Mouse (Mus musculus) T-helper 17 cell (primary cell): ENCODE results near the gene Slc9a9.
"Not testable (repeated sequence)": the region's sequence is repeated elsewhere in the genome, so short reads cannot be mapped to it uniquely, and the experiment has no call there.

Experiments
- in situ Hi-C, 2 experiments: fragments of 300-600 bp; cut with MboI, MseI; formaldehyde crosslinking; loops; 1 replicate in 1 of 2; 2 replicates in 1 of 2; pipeline ENCODE4 v1.15.1; 2025; ENCODE audit warnings: high pct_unique_total_duplicates in 2 of 2

Gene Slc9a9

GRCm38 (mm10) chr9:94669791-94670577, at the start of gene Slc9a9:
Gene Slc9a9, plus strand, starts transcription at chr9:94669909.
- in situ Hi-C loops: loop anchor here in 1 of 2 experiments (5.0 kb wide), 1 partner anchor 58 kb away; no protein-coding TSS in a partner anchor

GRCm38 (mm10) chr9:94620342-94620741, 49.4 kb upstream of the Slc9a9 start:
- in situ Hi-C loops: no loop called here

- in situ Hi-C loops: no loop called here
These were observed 48.9 kb upstream of the Slc9a9 start for GRCm38 (mm10) chr9:94620846-94621245.

GRCm38 (mm10) chr9:94621902-94622301, 47.8 kb upstream of the Slc9a9 start:
- in situ Hi-C loops: no loop called here

GRCm38 (mm10) chr9:94626737-94627136, 43.0 kb upstream of the Slc9a9 start:
- in situ Hi-C loops: no loop called here

GRCm38 (mm10) chr9:94628948-94629347, 40.8 kb upstream of the Slc9a9 start:
- in situ Hi-C loops: no loop called here

- in situ Hi-C loops: not testable (repeated sequence)
These were observed 35.4 kb upstream of the Slc9a9 start for GRCm38 (mm10) chr9:94634275-94634674.

GRCm38 (mm10) chr9:94645631-94646030, 24.1 kb upstream of the Slc9a9 start:
- in situ Hi-C loops: no loop called here

- in situ Hi-C loops: no loop called here
These were observed 22.3 kb upstream of the Slc9a9 start for GRCm38 (mm10) chr9:94647425-94647824.

- in situ Hi-C loops: no loop called here
These were observed 19.7 kb upstream of the Slc9a9 start for GRCm38 (mm10) chr9:94649991-94650390.

- in situ Hi-C loops: no loop called here
These were observed 16.5 kb upstream of the Slc9a9 start for GRCm38 (mm10) chr9:94653198-94653597.

- in situ Hi-C loops: no loop called here
These were observed 15.9 kb upstream of the Slc9a9 start for GRCm38 (mm10) chr9:94653827-94654226.

GRCm38 (mm10) chr9:94656265-94656664, 13.4 kb upstream of the Slc9a9 start:
- in situ Hi-C loops: no loop called here

GRCm38 (mm10) chr9:94659401-94660152, 10.1 kb upstream of the Slc9a9 start:
- in situ Hi-C loops: no loop called here

- in situ Hi-C loops: no loop called here
These were observed 7.9 kb upstream of the Slc9a9 start for GRCm38 (mm10) chr9:94661768-94662167.

- in situ Hi-C loops: loop anchor here in 1 of 2 experiments (5.0 kb wide), 1 partner anchor 53 kb away; no protein-coding TSS in a partner anchor
These were observed 4.5 kb upstream of the Slc9a9 start for GRCm38 (mm10) chr9:94665248-94665647.

- in situ Hi-C loops: loop anchor here in 1 of 2 experiments (5.0 kb wide), 1 partner anchor 56 kb away; no protein-coding TSS in a partner anchor
These were observed 1.1 kb upstream of the Slc9a9 start for GRCm38 (mm10) chr9:94668589-94668988.

- in situ Hi-C loops: no loop called here
These were observed 995 bp downstream of the Slc9a9 start for GRCm38 (mm10) chr9:94670704-94671103.

- in situ Hi-C loops: loop anchor here in 1 of 2 experiments (25.0 kb wide), 1 partner anchor 137 kb away; the partner anchor contains the start of gene 1190002N15Rik
These were observed 5.0 kb downstream of the Slc9a9 start for GRCm38 (mm10) chr9:94674704-94675103.

GRCm38 (mm10) chr9:94678021-94678655, 8.4 kb downstream of the Slc9a9 start:
- in situ Hi-C loops: loop anchor here in 1 of 2 experiments (25.0 kb wide), 1 partner anchor 141 kb away; the partner anchor contains the start of gene 1190002N15Rik

GRCm38 (mm10) chr9:94680468-94681094, 10.9 kb downstream of the Slc9a9 start:
- in situ Hi-C loops: loop anchor here in 1 of 2 experiments (25.0 kb wide), 1 partner anchor 143 kb away; the partner anchor contains the start of gene 1190002N15Rik
